Mouse (Mus musculus) urinary bladder, postnatal 4 days (tissue): Measurements from ENCODE around the gene Gm10318.

Experiments used
- DNase-seq, 2 experiments: peaks; one replicate each; pipeline ENCODE4 v3.0.0; 2021 to 2022; ENCODE audit warnings: low spot score in 2 of 2

The Gm10318 gene

DNA sequence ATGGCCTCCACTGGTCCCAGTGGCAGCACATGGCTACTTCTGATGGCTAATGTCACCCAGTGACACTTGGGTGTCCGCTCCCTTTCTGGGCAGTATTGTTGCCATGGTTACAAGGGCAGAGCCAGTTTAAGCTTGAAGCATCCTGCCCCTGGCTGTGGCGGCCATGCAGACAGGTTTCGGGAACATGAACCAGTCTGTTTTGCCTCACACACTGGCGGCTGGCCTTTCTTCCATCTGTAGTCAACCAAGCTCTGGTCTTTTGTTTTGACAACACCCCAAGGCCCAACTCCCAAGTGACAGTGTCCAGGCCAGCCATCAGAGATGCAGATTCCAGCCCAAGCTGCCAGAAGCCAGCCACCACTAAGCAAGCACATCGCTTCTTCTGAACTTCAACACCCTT lies 42.9 kb downstream of the Gm10318 start:
- DNase-seq = no peak

DNA sequence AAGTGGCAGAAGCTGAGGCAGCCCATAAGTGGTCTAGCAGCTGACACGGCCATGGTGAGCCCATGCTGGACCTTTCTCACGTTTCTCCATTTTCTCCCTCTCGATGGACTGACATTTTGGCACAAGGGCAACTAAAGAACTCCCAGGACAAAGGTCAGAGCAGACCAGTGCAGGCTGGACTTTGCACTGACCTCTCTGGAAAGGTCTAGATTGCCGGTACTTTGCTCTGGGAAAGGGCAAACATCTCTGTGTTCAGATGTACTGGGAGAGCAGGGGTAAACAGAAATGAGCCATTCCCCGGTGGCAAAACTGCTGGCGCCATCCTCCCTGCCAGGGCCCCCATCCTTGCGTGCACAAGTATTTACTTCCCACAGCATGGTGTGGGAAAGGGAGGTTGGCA lies 47.5 kb downstream of the Gm10318 start:
- no peak for DNase-seq

DNA sequence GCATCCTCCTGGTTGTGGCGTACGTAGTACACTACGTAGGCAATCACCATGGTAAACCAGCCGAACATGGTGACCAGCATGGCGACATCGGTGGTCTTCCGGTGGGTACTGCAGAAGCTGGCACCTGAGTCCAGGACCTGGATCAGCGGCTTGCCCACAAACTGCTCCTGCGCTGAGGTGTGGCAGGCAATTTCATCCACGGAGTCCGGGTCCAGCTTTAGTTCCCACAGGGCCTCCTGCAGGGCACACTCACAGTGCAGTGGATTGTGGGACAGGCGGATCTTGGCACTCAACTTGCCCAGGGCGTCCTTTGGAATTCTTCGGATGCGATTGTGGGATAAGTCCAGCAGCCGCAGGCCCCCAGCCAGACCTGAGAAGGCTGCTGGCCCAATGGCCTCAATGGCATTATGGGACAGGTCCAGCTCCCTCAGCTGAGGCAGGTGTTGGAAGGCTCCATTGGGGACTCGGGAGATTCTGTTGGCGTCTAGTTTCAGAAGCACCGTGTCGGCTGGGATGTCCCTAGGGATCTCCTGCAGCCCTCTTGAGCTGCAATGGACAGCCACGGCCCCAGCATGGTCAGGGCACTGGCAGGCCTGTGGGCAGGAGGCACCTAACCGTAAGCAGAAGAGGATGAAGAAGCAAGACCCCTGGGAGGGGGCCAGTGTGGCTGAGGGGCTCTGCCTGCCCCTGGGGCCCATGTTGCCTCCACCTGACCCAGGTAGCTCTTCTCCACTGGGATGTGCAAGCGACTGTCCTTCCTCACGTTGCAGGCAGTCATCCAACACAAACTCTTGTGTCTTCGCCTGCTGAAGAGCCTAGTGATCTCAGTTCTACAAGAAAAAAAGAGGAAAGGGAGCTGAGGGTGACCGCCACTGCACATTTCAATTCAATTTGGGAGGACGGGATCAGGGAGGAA lies 48.5 kb downstream of the Gm10318 start:
- no peak for DNase-seq

DNA sequence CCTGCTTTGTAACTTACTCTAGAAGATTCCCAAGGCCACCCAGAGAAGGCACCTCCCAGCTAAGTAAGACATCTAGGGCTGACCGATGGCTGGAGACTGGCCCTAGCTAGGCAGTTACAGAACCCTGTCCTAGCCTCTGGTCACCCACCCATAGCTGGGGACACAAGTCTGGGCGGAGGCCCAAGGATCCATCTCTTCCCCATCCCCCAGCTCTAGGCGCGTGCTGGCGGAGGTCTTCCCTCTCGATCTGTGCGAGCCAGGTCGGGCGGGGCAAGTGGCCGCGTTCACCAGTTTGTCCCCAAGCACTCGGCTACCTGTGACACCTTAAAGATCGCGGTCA lies 49.2 kb downstream of the Gm10318 start:
- DNase-seq = peak in 1 of 2 experiments; percentile 26

DNA sequence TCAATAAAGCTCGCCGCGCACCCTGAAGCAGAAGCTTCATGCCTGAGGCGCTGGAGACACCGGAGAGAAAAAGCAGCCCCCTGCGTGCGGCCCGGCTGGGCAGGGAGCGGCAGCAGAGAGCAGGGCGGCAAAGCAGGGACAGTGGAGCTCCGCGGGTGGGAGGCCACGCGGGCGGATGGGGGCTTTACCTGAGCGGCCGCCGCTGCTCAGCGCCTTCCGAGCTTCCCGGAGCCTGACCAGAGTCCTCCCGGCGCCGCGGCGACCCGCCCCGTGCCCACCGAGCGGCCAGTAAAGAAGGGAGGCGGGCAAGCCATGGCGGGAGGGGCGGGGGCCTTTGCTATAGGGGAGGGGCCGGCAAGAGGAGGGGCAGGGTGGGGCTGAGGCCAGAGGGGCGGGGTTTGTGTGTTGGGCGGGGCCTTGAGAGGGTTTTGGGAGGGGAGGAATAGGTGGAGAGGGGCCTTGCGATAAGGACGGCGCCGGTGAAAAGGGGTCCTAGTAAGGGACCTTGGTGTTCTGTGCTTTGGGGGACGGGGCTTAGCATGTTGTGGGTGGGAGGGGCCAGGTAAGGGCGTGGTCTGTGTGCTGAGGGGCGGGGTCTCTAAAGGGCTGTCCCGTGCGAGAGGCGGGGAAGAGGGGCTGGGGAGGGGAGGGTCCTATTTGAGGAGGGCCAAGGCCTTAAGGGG lies 49.7 kb downstream of the Gm10318 start, which contains the start of gene Lrrc3:
Gene Lrrc3, minus strand, starts transcription at position 326 of the 683 bp plus-strand sequence.
- DNase-seq = peak in 1 of 2 experiments; percentile 47

DNA sequence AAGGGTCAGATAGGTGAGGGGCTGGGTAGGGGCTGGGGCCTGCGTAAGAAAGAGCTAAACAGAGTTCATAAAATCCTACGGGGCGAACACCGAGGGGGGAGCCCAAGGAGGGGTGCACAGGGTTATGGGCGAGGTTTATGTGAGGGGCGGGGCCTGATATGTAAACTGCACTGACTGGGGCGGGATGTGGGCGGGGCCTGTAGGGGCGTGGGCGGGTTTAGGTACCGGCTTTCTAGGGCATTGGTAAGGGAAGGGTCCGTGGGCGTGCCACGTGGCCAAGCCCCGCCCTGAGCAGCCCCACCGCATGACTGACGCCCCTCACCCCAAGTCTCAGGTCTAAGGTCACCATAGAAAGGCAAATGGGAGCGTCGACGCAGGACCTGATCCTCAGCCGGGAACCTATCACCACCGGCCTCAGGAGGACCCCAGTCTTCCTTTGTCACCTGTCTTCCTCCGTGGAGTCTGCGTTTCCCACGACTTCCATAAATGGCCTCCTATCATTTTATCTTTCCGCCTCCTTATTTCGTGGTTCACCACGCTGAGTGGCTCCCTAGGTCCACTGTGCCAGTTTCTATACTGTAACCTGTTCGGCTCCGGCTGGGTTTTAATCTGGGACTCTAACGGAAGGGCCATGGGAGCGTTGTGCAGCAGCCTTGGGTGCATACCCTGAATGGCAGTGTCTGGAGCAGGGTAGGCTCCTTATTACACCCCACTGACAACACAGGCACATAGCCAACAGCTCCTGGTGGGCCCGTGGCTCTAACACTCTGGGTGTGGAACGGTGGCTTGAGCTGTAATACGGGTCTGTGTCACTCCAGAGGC lies 50.4 kb downstream of the Gm10318 start:
- peak in 1 of 2 experiments; percentile 26 for DNase-seq
